Mouse (Mus musculus) left cerebral cortex, adult 11 months (tissue): ENCODE measurements around the gene Sh3tc1.

ENCODE experiments used
- DNase-seq: peaks from one replicate; pipeline ENCODE4 v3.0.0; 2022; ENCODE audit warnings: low spot score

Sh3tc1 gene

DNA sequence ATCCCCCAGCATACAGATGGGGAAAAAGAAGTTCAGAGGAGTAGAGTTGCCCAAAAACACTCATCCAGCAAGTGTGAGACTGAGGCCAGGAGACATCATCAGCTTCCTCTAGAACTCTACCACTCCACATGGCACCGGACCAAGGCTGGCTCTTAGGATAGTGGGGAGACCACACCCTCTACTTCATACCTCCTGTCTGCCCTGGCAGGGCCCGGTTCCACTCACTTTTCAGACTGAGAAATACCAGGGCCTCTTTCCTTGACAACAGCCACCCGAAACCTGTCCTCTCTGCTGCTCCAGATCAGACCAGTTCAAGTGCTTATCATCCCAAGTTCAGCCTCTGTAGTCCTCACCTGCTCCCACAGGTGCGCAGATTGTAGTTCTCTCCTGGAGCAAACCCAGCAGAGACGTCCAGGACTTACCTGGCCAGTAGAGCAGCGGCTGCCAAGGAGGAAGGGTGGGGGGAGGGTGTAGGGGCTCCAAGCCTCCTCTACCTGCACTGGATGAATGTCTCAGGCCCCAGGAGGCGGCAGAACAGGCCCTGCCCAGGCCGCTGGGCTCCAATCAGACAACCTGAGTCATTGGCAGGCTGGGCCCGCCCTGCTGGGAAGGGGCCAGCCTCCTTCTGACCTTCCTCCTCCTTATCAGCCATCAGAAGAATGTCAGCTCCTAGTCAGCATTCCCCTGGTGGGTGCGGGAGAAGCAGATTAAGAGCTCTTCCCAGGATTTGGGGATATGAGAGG, at the start of gene Sh3tc1:
Gene Sh3tc1 (minus strand): TSS at position 452 of the 743 bp plus-strand sequence.
- DNase-seq = no peak

DNA sequence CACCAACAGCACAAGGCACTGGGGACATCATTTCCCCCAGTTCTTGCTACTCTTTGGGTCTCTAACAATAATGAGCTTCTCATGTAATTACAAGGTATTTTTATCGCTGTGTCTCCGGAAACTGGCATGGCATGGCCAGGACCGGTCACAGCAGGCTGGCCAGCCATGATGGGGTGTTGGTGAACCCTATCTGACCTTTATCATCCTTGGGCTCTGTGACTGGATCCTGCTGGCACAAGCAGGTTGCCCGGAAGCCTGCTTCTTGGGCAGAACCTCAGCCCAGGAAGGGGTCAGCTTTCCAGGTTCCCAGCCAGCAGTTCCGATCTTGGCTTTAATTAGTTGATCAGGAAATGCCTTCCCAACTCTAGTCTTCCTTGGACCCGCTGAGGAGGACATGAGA, 48.9 kb upstream of the Sh3tc1 start:
- DNase-seq = no peak

DNA sequence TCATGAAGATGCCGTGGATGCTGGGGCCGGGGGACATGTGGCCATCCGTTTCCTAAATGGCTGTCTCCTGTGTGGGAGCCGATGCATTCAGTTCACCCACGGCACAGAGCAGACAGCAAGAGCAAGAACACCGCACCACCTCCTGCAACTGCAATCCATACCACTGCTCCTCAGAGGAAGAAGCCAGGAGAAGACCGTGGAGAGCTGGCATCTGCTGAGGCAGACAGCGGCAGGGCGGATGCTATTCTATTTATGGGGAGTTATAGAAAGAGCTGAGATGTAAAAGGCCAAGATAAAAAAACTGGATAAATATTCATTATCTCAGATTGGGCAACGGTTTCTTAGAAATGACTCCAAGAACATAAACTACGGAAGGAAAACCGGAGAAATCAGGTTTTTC, 48.1 kb upstream of the Sh3tc1 start:
- DNase-seq = peak; percentile 51

DNA sequence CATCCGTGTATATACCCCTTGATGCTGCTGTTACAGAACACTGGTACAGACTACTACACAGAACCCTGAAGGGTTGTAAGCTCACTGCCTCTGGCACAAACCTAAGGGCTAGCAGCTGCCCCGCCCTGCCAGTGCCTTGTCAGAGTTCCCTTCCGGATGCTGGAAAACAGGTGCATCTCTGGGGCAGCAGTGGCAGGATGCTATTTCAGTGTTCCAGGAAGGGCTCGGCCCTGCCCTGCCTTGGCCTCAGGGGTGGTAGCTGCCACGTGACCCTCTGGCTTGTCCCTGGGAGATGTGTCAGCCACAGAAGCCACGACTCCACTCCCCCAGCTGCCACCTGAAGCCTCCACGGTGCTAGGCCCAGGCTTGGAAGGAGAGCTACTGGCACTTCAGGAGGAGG, 46.1 kb upstream of the Sh3tc1 start:
- no peak for DNase-seq

DNA sequence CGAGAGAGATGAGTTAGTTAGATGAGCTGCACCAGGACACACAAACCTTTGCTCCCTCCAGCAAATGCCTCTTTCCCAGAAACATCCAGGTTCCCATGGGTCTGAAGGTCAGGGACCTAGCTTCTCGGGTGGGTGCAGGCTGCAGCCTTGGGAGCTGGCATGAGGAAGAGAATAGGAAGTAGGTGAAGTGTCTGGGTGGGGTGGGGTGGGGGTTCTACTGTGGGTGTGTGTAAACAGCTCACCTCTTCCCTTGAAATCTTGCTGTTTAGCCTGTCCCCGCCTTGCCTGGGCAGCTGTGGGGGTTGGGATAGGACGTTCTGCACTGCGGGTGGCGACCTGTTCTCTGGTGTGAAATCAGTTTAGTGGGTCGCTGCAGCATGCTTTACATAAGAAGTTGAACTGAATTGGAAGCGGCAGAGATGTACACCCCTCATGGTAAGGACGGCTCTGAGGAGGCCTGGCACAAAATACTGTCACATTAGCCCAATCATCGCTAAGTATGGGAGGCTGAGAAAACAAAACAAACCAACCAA, 42.9 kb upstream of the Sh3tc1 start:
- DNase-seq = no peak

DNA sequence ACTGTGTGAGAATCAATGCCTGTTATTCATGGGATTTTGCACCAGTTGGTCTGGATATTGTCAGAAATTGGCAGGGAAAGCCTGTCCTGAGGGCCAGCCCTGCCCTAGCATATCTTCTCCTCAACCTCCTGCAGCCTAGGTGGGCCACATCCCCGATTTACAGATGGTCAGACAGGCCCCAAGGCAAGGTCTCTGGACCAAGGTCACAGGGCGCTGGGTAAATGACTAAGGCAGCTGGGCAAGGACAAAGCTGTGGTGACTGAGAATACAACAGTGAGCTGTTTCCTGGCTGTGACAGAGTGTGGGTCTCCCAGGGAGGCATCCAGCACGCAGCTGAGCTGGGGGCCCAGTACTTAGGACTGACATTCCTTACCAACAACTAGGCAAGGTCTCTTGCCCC, 41.3 kb upstream of the Sh3tc1 start:
- no peak for DNase-seq

DNA sequence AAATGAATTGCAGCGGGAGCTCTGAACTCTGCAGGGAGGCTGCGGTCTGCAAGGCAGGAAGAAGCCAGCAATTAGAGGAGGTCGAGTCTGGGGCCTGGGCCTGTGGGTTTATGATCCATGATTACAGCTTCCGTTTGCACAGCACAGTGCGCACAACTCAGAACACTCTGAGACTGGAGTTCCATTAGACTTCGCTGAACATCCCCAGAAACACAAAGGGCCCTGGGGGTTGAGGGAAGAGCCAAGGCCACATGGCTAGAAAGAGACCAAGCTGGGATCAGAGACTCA, 34.3 kb upstream of the Sh3tc1 start:
- DNase-seq = no peak

DNA sequence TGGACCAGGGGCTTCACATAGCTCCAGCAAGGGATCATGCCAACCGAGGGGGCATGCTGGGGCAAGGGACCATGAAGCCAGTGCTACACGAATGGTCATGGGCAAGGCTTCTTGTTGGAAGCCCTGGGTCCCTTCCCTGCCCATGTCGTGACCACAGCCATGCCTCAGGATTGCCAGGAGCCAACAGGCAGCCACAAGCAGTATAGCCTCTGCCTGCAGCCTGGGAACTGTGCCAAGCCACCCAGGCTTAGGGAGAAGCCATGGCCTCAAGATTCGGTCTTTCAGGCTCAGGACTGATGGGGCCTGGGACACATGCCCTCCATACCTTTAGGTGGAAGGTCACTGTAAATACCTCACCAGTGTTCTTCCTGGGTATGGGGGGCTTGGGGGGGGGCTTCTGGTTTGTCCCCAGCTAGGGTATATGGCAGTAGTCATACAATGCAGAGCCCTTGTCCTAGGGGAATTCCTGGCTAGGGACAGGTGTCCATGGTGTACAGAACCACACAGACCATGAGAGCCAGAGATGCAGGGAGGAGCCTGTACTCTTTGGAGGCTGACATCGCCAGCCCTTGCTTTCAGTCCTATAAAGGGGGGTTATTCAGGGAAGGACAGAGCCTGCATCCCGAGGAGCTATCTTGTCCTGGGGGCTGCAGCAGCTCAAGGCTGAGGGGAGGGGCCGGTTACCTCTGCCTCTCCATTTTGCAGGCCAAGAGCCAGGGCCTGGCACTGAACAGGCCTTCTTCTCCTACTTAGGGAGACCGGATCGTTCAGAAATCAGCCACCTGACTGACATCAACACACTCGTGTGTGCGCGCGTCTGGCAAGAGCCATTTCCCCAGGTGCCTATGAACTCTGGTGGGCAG, 33.7 kb upstream of the Sh3tc1 start:
- no peak for DNase-seq

DNA sequence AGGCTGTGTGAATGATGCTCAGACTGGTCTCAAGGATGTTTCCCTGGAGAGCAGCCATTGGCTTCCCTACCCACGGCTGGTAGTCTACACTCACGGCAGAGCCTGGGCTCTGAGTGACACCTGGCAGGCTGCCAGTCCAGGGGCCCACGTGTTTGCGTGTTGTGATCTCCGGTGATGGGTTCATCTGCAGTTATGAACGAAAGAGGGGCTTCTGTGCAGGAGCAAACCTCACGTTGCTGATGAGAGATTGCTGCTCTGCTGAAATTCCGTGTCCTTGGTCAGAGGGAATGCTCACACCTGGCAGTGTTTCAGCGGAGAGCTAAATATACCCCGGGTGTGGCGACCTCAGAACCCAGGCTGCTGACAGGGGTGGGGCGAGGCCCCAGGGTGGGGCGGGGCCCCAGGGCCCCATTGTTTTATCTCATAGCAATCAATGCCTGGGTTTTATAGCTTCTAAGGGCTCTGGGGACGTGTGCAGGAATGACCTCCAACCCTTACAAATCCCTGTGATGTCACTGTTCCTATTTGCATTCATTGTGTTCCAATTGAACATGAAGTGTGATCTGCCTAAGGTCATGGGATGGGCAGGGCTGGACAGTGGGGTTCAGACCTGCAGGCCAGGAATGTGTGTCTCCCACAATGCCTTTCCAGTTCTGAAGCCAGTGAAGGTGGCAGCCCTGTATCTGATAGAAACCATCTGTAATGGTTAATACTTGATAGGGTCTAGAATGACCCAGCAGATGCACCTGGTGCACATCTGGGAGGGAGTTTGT, 31.3 kb upstream of the Sh3tc1 start:
- DNase-seq = no peak

DNA sequence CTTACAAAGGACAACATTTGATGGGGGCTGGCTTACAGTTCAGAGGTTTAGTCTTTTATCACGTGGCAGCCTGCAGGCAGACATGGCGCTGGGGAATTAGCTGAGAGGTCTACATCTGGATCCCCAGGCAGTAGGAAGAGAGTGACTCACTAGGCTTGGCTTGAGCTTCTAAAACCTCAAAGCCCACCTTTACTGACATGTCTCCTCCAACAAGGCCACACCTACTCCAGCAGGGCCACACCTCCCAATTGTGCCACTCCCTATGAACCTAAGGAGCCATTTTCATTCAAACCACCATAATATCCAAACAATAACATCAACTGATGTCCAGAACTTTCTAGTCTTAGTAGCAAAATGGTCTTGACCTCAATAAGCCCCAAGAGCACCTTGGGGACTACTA, 30.5 kb upstream of the Sh3tc1 start:
- DNase-seq = no peak

DNA sequence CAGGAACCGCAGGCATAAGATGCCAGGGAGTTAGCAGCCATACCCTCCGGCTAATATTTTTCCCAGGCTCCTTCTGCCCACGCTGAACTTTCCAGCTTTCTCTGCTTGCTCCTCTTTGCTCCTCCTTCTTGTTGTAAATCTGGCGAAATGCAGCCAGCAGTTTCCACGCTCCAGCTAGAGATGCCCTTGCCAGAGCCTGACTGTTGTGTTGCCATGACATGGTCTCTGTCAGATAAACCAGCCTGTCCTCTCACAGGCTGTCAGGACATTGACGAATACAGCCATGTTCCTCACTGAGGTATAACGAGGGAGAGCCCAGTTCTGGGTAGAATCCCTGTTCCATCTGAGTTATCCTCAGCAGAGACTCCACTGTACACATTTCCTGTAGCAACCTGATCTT, 29.2 kb upstream of the Sh3tc1 start:
- no peak for DNase-seq

DNA sequence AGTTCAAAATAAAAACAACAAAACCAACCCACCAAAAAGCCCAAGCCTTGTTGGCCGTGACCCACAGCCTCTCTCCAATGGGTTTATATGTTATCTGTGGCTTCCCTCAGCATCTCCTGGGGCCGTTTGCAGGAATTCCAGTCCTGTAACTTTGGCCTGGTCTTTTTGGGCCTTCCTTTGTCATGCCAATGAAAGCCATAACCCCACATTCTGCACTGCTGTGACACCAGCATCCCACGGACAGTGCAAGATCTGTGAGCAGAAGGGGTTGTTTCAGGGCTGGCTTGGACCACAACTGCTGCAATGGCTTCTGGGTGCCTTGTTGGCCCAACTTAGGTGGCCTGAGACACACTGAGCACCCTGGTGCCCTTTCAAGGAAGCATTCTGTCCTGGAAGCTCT, 28.7 kb upstream of the Sh3tc1 start:
- DNase-seq = no peak

DNA sequence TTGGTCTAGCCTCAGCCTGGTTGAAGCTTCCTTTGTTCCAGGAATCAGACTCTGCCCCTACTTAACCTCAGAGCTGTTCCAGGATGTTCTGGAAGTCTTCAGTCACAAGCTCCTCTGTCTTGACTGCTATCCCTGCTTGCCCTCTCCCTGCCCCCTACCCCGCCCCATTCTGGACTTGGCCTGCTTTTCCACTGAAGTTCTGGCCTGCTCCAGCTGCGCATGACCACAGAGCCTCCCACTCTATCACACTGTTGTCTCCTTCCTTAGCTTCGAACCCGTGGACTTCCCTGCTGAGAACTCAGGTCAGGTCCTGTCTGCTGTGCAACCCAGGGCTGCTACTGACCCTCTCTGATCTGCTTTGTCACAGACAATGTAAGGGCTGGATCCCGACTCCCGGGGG, 26.1 kb upstream of the Sh3tc1 start:
- no peak for DNase-seq

DNA sequence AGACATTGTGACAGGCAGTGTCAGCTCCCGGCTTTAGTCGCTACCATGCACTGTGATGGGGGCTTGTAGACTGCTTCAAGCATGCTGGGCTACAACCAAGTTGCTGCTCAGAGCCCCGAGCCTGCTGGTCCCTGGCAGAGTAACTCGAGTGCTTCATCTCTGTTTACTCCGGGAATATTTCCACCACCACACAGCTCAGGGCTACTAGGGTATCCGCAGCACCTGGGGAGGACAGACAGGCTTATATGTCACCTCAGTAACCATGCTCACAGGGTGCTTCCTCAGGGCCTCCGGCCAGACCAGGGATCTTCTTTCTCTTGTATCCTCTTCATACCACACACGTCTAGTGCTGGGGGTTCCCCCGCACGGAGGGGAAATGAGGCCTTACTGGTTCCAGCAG, 23.1 kb upstream of the Sh3tc1 start:
- DNase-seq = no peak

DNA sequence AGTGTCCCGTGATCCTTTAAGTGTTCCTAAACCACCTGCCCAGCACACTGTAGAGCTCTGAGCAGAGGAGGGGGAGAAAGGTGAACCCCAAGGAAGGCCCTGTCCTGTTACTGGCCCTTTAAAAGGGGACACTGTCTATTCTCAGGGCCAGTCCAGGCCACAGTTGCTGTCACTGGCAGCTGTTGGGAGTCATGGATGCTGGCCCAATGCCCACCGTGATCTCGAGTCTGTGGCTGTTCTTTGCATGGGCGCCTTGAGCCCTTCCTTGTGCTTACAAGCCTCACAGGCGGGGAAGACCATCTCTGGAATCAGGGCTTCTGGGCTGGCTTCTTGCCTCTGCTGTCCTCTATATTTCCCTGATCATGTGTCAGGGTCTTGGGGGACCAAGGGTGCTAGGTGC, 22.6 kb upstream of the Sh3tc1 start:
- DNase-seq = no peak

DNA sequence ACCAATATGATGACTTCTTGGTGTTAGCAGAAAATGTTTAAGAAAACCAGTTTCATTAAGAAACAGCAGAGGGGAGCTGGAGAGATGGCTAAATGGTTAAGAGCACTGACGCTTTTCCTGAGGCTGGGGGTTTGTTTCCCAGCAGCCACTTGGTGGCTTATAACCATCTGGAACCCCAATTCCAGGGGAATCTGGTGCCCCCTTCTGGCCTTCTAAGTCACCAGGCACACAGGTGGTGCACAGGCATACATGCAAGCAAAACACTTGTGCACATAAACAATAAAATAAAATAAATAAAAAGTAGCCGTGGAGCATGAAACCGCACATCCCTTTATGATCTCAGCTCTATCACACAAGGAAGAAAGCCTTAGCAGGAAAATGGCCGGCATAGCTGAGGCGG, 21.5 kb upstream of the Sh3tc1 start:
- DNase-seq = no peak

DNA sequence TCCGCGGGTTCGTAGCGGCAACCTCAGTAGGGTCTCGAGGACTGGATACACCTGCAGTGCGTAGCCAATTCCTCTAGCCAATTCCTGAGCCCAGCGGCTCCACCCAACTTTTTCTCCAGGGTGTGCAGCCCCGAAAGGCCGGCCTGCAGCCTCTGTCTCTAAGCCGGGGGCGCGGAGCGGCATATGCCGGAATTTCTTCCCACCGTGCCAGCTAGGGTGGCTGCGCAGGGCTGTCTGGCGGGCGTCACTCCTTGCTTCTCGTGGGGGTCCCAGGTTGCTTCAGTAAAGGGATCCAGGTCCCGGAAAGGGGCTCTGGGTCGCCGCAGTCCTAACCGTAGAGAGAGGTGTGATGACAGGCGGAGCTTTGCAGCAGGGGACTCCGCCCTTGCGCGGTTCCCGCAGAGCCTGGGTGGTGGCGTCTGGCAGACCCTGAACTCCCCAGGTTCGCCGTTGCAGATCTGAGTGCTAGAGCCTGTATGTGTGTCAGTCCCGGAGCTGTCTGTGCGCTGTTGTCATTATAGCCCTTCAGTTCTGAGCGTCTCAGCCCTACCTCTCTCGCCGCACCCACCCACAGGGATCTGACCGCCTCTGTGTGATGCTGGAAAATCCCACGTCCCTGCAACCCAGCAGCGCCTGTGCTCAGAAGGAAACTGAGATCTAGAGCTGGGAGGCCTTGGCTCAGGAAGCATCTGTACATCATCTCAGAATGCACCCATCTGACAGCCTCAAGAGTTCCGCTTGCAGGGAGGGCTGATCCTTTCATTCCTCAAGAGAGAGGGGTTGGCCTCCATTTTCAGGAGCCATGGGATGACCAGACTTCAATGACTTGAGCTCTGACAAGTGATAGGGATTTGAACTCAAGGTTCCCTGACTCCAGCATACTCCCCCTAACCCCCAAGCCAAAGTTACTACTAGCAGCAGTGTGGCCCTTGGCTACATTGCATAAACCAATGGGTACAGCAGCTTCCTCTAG, 18.6 kb upstream of the Sh3tc1 start:
- peak; percentile 40 for DNase-seq

DNA sequence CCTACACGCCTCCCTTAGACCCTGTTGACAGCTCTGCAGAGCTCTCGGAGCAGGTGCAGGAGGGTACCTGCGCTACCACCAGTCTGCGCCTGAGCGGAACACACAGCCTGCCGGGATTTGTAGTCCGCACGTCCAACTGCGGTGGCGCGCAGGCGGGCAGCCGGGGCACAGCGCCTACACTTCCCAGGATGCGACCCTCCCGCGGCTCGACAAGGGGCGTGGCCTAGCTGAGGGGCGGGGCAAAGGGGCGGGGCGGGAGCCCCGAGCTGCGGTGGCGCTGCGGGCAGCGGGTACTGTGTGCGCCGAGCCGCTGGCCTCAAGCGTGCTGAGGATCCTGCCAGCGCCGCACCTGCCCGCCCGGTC, 17.8 kb upstream of the Sh3tc1 start, which contains the start of gene Ablim2:
Gene Ablim2 (plus strand): TSS at position 242 of the 363 bp plus-strand sequence.
- peak; percentile 92 for DNase-seq

DNA sequence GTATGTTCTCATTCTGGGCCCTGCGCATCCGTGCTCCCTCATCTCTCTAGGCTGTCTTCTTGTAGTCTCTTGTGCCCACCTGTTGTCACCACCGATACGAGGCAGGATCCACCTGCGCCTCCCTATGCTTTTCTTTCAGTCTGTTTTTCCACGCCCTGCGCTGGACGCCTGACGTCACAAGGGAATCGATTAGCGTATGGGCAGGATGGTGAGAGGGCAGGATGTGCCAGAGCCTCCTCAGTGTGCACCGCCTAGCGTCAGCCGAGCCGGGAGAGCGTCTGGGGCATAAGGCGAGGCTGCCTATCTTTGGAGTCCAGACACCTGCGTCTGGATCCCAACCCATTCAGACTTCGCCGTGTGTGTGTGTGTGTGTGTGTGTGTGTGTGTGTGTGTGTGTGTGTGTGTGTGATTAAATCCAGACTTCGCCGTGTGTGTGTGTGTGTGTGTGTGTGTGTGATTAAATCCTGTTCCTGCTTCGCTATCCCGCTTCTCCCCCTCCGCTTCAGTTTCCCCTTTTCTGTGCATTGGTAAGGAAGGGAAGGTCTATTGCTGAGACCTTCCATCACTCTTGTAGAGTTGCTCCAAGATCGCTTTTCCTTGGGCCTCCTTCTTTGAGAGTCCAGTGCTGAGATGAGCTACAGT, 17.3 kb upstream of the Sh3tc1 start:
- DNase-seq = peak; percentile 80

DNA sequence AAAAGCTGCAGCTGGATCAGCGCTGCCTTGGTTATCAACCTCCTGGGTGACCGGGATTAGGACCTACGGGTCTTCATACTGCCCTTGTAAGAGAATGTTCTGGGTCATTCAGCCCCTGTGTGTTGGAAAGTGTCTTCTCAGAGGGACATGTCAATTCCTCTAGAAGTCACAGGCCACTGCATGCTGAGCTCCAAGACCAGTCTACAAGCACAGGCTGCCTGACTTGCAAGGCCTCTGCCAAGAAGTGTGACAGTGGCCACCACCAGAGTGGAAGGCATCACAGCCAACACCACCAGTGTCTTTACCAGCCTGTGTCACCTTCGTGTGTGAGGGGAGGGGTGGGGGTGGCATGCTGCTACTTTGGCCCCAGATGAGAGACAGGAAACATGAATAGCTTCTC, 16.2 kb upstream of the Sh3tc1 start:
- no peak for DNase-seq

DNA sequence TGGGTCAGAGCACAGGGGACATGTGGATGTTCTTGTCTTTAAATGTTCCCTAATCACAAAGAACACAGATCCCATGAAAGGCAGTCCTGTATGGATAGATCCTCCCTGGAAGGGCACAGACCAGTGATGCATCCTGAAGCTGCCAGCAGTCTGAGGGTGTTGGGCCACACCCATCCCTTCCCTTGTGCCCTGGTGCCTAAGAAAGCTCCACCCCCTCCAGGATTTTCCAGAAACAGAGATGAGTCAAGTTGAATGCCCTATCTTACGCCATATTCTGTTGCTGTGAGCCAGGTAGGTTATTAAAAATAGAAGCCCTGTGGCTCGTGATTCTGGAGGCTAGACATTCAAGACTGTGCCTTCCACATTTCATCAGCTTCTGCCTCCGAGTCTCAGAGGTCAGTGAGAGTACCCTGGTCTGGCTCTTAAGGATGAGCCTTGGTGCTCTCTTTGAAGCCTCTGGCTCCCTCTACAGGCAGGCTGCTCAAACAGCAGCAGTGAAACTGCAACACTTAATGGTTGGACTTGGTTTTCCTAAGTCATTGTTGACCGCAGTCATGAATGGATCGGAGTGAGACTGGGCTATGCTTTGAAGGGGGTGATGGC, 15.4 kb upstream of the Sh3tc1 start:
- peak; percentile 55 for DNase-seq
